Mouse (Mus musculus): ENCODE data around the gene Impdh2.
A peak's percentile ranks its signal among the peaks of the same experiment; 100 is the strongest.

Impdh2 gene

GRCm38 (mm10) chr9:108569381-108570206 is 9.5 kb downstream of the Impdh2 start, which contains the start of gene Dalrd3:
Gene Dalrd3, plus strand, starts transcription at chr9:108569886.
- peak; percentile 90 for DNase-seq (ENCODE audit: low spot score)

- peak; percentile 73 for DNase-seq (ENCODE audit: low spot score)
These were observed 10.3 kb downstream of the Impdh2 start for GRCm38 (mm10) chr9:108570207-108570896.

- DNase-seq (ENCODE audit: low spot score): no peak
These were observed 11.4 kb downstream of the Impdh2 start for GRCm38 (mm10) chr9:108571401-108571973.

GRCm38 (mm10) chr9:108572321-108572720 is 12.2 kb downstream of the Impdh2 start:
- no peak for DNase-seq (ENCODE audit: low spot score)

- DNase-seq (ENCODE audit: low spot score): no peak
These were observed 13.9 kb downstream of the Impdh2 start for GRCm38 (mm10) chr9:108573774-108574690.

- no peak for DNase-seq (ENCODE audit: low spot score)
These were observed 14.8 kb downstream of the Impdh2 start for GRCm38 (mm10) chr9:108574921-108575320.

GRCm38 (mm10) chr9:108575321-108576297 is 15.5 kb downstream of the Impdh2 start:
- DNase-seq (ENCODE audit: low spot score): no peak

GRCm38 (mm10) chr9:108577025-108577424 is 16.9 kb downstream of the Impdh2 start:
- DNase-seq (ENCODE audit: low spot score): no peak

- DNase-seq (ENCODE audit: low spot score): no peak
These were observed 18.0 kb downstream of the Impdh2 start for GRCm38 (mm10) chr9:108577934-108578544.

GRCm38 (mm10) chr9:108578545-108579343 is 18.7 kb downstream of the Impdh2 start, which contains the start of gene Wdr6:
Gene Wdr6, minus strand, starts transcription at chr9:108578739.
- peak; percentile 94 for DNase-seq (ENCODE audit: low spot score)

- DNase-seq (ENCODE audit: low spot score): no peak
These were observed 19.2 kb downstream of the Impdh2 start for GRCm38 (mm10) chr9:108579344-108579690.

- peak; percentile 74 for DNase-seq (ENCODE audit: low spot score)
These were observed 27.6 kb downstream of the Impdh2 start for GRCm38 (mm10) chr9:108587571-108588180.

- DNase-seq (ENCODE audit: low spot score): no peak
These were observed 29.1 kb downstream of the Impdh2 start for GRCm38 (mm10) chr9:108589229-108589628.

GRCm38 (mm10) chr9:108591462-108591861 is 31.4 kb downstream of the Impdh2 start:
- DNase-seq (ENCODE audit: low spot score): no peak

GRCm38 (mm10) chr9:108594354-108594753 is 34.3 kb downstream of the Impdh2 start:
- no peak for DNase-seq (ENCODE audit: low spot score)

- peak; percentile 66 for DNase-seq (ENCODE audit: low spot score)
These were observed 37.1 kb downstream of the Impdh2 start, which contains the start of gene P4htm for GRCm38 (mm10) chr9:108596998-108597764. Gene P4htm, minus strand, starts transcription at chr9:108597667.

GRCm38 (mm10) chr9:108599021-108599566 is 39.0 kb downstream of the Impdh2 start:
- no peak for DNase-seq (ENCODE audit: low spot score)

GRCm38 (mm10) chr9:108600011-108600410 is 39.9 kb downstream of the Impdh2 start:
- DNase-seq (ENCODE audit: low spot score): no peak
